Mouse (Mus musculus): ENCODE results near the gene Bcl9. TPM values are rescaled to one million over a fixed set of nuclear protein-coding genes. Genes with fewer than 3 reads are reported as not detected.

The Bcl9 gene
- polyA plus RNA-seq, 1 experiment from 2014 or later = 19.2 TPM

DNA sequence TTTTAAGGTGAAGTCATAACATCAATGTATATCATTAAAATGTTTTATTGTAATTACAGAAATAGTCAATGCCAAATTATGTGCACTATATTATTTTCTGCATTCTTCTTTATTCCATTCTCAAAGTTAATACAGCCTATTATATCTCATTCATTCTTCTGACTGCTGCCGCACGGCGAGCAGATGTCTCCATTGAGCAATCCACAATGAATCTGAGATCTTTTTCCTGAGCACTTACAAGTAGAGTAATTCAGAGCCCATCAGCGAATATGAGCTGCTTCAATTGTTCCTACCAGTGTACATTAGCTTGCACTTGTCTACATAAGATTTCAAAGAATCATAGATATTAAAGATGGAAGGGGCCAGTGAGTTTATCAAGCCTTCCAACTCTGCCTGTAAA lies 12.8 kb downstream of the Bcl9 start:
- 91% methylated on average over 4 of the region's 4 CpGs for WGBS
- Histone ChIP-seq H3K4me3 (ENCODE audit: low read depth, low read length) (no peak overlapping the region), H3K9me3 (ENCODE audit: control insufficient read depth, low read length) (no peaks in the 10 kb centered on the region), H3K4me1 (replicated peaks; ENCODE audit: control insufficient read depth, insufficient read depth) (no peaks in the 10 kb centered on the region), H3K36me3 (ENCODE audit: control insufficient read depth, insufficient read depth, low read length) (no peaks in the 10 kb centered on the region), H3K9ac (ENCODE audit: low read length) (no peak overlapping the region), H3K4me2 (replicated peaks; ENCODE audit: low read depth) (no peak overlapping the region), H3K27me3 (ENCODE audit: control insufficient read depth, insufficient read depth, low read length) (no peaks in the 10 kb centered on the region), H3K27ac (replicated peaks) (no peak overlapping the region)
- DNase-seq (ENCODE audit: low spot score) (no peak), ATAC-seq (ENCODE audit: low FRiP score, low TSS enrichment) (no peak)
- TF ChIP-seq CTCF (IDR thresholded peaks at IDR 0.05; ENCODE audit: low read depth) (no peak), EP300 (optimal IDR thresholded peaks at IDR 0.05) (no peak)

DNA sequence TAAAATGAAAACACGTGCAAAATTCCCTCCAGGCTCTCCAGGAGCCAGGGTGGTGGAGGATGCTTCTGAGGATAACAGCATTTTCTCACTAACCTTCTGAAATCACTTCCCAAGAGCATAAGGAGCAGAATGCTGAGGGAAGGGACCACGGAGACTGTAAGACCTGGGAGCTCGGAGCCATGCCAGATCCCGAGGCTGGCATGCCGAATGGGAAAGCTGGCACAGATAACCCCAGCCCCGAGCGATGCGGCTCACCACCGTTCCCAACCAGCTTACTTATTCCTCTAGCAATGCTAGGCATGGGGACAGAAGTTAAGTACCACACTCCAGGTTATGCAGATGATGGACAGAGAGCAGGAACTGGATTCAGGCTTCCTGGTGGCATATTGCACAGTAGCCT lies 13.7 kb downstream of the Bcl9 start:
- Histone ChIP-seq H3K9ac (ENCODE audit: low read length) (no peak overlapping the region), H3K36me3 (ENCODE audit: control insufficient read depth, insufficient read depth, low read length) (no peaks in the 10 kb centered on the region), H3K4me1 (replicated peaks; ENCODE audit: control insufficient read depth, insufficient read depth) (no peaks in the 10 kb centered on the region), H3K27me3 (ENCODE audit: control insufficient read depth, insufficient read depth, low read length) (no peaks in the 10 kb centered on the region), H3K9me3 (ENCODE audit: control insufficient read depth, low read length) (no peaks in the 10 kb centered on the region), H3K4me2 (replicated peaks; ENCODE audit: low read depth) (no peak overlapping the region), H3K27ac (replicated peaks) (no peak overlapping the region), H3K4me3 (ENCODE audit: low read depth, low read length) (no peak overlapping the region)
- TF ChIP-seq CTCF (IDR thresholded peaks at IDR 0.05; ENCODE audit: low read depth) (no peak), EP300 (optimal IDR thresholded peaks at IDR 0.05) (no peak)
- no peak for ATAC-seq (ENCODE audit: low FRiP score, low TSS enrichment)
- DNase-seq (ENCODE audit: low spot score) = no peak
- 97% methylated on average over 9 of the region's 9 CpGs for WGBS

DNA sequence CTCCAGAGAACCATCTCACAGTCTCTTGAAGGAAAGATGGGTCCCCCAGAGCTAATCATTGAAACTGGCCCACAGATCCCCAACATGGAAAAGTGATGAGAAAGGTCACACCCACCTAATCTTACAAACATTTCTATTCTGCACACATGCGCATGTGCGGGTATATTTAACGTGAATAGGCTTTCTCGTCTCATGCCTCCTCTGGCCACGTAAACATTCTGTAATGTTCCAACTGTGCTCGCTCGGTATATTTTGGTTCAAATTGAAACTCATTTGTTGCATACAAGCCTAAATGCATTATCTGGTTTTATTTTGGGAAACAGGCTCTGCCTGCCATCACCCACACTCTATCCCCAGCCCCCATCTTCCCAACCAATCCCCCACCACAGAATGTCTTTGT lies 16.3 kb downstream of the Bcl9 start:
- Histone ChIP-seq H3K4me2 (replicated peaks; ENCODE audit: low read depth) (no peak overlapping the region), H3K27me3 (ENCODE audit: control insufficient read depth, insufficient read depth, low read length) (no peaks in the 10 kb centered on the region), H3K4me3 (ENCODE audit: low read depth, low read length) (no peak overlapping the region), H3K27ac (replicated peaks) (no peak overlapping the region), H3K36me3 (ENCODE audit: control insufficient read depth, insufficient read depth, low read length) (no peaks in the 10 kb centered on the region), H3K9me3 (ENCODE audit: control insufficient read depth, low read length) (no peaks in the 10 kb centered on the region), H3K4me1 (replicated peaks; ENCODE audit: control insufficient read depth, insufficient read depth) (no peaks in the 10 kb centered on the region), H3K9ac (ENCODE audit: low read length) (no peak overlapping the region)
- WGBS = 79% methylated on average over 7 of the region's 7 CpGs
- ATAC-seq (ENCODE audit: low FRiP score, low TSS enrichment) (no peak), DNase-seq (ENCODE audit: low spot score) (no peak)
- no peak for TF ChIP-seq EP300 (optimal IDR thresholded peaks at IDR 0.05)
- TF ChIP-seq CTCF (IDR thresholded peaks at IDR 0.05; ENCODE audit: low read depth) = no peak

DNA sequence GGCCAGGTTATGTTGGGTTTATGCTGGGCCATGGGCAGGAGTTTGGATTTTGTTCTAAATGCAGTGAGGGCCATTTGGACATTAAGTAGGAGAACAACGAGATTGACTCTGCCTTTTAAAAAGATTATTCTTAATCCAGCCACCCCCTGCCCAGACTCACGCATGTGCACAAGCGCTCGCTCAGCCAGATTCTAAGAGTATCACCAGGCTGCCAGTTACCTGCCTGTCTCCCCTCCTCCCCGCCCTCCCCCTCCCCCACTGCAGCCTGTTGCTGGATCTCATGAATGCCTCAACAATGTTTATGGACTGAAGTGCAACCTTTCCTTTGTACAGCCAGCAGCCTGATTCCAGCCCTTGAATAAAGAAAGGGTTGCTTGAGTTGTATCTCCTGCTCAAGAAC lies 22.0 kb downstream of the Bcl9 start:
- Histone ChIP-seq H3K4me2 (replicated peaks; ENCODE audit: low read depth) (no peak overlapping the region), H3K9ac (ENCODE audit: low read length) (no peak overlapping the region), H3K27ac (replicated peaks) (no peak overlapping the region), H3K27me3 (ENCODE audit: control insufficient read depth, insufficient read depth, low read length) (no peaks in the 10 kb centered on the region), H3K4me3 (ENCODE audit: low read depth, low read length) (no peak overlapping the region), H3K4me1 (replicated peaks; ENCODE audit: control insufficient read depth, insufficient read depth) (no peaks in the 10 kb centered on the region), H3K9me3 (ENCODE audit: control insufficient read depth, low read length) (no peaks in the 10 kb centered on the region), H3K36me3 (ENCODE audit: control insufficient read depth, insufficient read depth, low read length) (no peaks in the 10 kb centered on the region)
- DNase-seq (ENCODE audit: low spot score) = no peak
- no peak for TF ChIP-seq CTCF (IDR thresholded peaks at IDR 0.05; ENCODE audit: low read depth)
- 75% methylated on average over 5 of the region's 5 CpGs for WGBS
- no peak for ATAC-seq (ENCODE audit: low FRiP score, low TSS enrichment)

DNA sequence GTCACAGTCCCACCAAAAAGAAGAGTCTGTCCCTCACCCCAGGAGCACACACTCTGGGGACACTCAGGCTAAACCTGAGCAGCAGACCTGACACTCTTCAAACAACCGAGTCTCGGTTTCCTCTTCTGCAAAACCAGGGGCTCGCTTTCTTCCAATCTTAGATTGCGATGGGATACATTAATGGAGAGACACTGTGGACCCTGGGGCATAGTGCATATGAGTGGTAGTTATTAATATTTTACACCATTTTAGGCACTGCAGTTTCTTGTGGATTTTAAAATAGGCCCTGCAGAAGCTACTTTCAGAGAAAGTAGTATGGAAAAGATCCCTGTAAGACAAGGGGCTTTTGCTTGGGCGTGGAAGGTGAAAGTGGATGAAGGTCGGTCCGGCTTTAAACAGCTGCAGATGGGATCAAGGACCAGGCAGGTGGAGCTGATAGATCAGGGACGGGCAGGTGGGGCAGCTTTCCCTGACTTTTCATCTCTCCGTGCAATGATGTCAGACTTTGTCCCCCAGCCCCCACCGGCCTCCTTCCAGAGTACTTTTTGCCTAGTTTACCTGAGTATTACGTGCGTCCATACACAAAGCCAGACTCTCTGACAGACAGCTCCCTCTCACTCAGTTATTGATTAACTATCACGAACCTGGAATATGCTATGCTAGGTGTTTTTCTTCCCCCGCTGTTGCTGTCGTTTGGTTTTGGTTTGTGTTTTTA lies 23.0 kb downstream of the Bcl9 start:
- H3K9ac ChIP-seq (ENCODE audit: low read length) = no peak overlapping the region
- no peaks in the 10 kb centered on the region for H3K36me3 ChIP-seq (ENCODE audit: control insufficient read depth, insufficient read depth, low read length)
- TF ChIP-seq CTCF (IDR thresholded peaks at IDR 0.05; ENCODE audit: low read depth) (no peak), EP300 (optimal IDR thresholded peaks at IDR 0.05) (no peak)
- H3K4me1 ChIP-seq (replicated peaks; ENCODE audit: control insufficient read depth, insufficient read depth) = no peaks in the 10 kb centered on the region
- H3K4me3 ChIP-seq (ENCODE audit: low read depth, low read length) = no peak overlapping the region
- H3K27me3 ChIP-seq (ENCODE audit: control insufficient read depth, insufficient read depth, low read length) = no peaks in the 10 kb centered on the region
- WGBS = 70% methylated on average over 15 of the region's 15 CpGs
- DNase-seq (ENCODE audit: low spot score) = peak; percentile 25
- no peak for ATAC-seq (ENCODE audit: low FRiP score, low TSS enrichment)
- no peaks in the 10 kb centered on the region for H3K9me3 ChIP-seq (ENCODE audit: control insufficient read depth, low read length)
- H3K4me2 ChIP-seq (replicated peaks; ENCODE audit: low read depth) = no peak overlapping the region
- H3K27ac ChIP-seq (replicated peaks) = no peak overlapping the region

DNA sequence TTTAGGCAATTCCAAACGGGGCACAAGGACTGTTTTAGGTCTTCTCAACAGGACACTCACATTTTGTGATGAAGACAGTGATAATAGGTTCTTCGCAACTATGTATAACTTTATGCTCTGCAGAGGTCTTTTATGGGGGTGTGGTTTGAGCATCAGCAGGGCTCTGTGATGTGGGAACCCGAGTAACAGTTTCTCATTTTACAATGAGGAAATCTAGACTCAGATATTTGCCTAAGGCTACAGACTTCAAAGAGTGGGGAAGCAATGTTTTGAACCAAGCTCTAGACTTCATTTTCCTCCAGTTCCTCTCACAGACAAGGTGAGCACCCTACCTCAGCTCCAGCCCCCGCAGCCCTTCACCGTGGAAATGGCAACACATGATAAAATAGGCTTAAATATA lies 23.8 kb downstream of the Bcl9 start:
- Histone ChIP-seq H3K9me3 (ENCODE audit: control insufficient read depth, low read length) (no peaks in the 10 kb centered on the region), H3K9ac (ENCODE audit: low read length) (no peak overlapping the region), H3K4me2 (replicated peaks; ENCODE audit: low read depth) (no peak overlapping the region), H3K27ac (replicated peaks) (no peak overlapping the region), H3K27me3 (ENCODE audit: control insufficient read depth, insufficient read depth, low read length) (no peaks in the 10 kb centered on the region), H3K4me3 (ENCODE audit: low read depth, low read length) (no peak overlapping the region), H3K4me1 (replicated peaks; ENCODE audit: control insufficient read depth, insufficient read depth) (no peaks in the 10 kb centered on the region), H3K36me3 (ENCODE audit: control insufficient read depth, insufficient read depth, low read length) (no peaks in the 10 kb centered on the region)
- TF ChIP-seq CTCF (IDR thresholded peaks at IDR 0.05; ENCODE audit: low read depth) (no peak), EP300 (optimal IDR thresholded peaks at IDR 0.05) (no peak)
- 78% methylated on average over 5 of the region's 5 CpGs for WGBS
- ATAC-seq (ENCODE audit: low FRiP score, low TSS enrichment) (no peak), DNase-seq (ENCODE audit: low spot score) (no peak)
